Mouse (Mus musculus): ENCODE results near the gene Rai14. TPM values are rescaled to one million over a fixed set of nuclear protein-coding genes. Genes with fewer than 3 reads are reported as not detected.

The Rai14 gene
- total RNA-seq, 2 experiments from 2014 or later, result 3.0 to 4.6 TPM

GRCm38 (mm10) chr15:10623571-10624227 lies 90.7 kb downstream of the Rai14 start:
- intact Hi-C loops (cut with DNase I), result no loop called here
- no peak for DNase-seq

- intact Hi-C loops (cut with DNase I), result no loop called here
- DNase-seq, result no peak
Observed at GRCm38 (mm10) chr15:10621194-10621593, 93.2 kb downstream of the Rai14 start.

- intact Hi-C loops (cut with DNase I), result no loop called here
- DNase-seq, result no peak
Observed at GRCm38 (mm10) chr15:10619678-10620077, 94.7 kb downstream of the Rai14 start.

- intact Hi-C loops (cut with DNase I), result no loop called here
Observed at GRCm38 (mm10) chr15:10618276-10618675, 96.1 kb downstream of the Rai14 start.

GRCm38 (mm10) chr15:10616001-10616400 lies 98.4 kb downstream of the Rai14 start:
- intact Hi-C loops (cut with DNase I), result no loop called here
- DNase-seq, result no peak

More at GRCm38 (mm10) chr15:10618276-10618675, 96.1 kb downstream of the Rai14 start:
- no peak for DNase-seq

GRCm38 (mm10) chr15:10611040-10611439 lies 103.4 kb downstream of the Rai14 start:
- intact Hi-C loops (cut with DNase I), result no loop called here
- no peak for DNase-seq

GRCm38 (mm10) chr15:10609107-10609506 lies 105.3 kb downstream of the Rai14 start:
- DNase-seq, result no peak
- intact Hi-C loops (cut with DNase I), result no loop called here

- no peak for DNase-seq
- intact Hi-C loops (cut with DNase I), result no loop called here
Observed at GRCm38 (mm10) chr15:10608508-10609098, 105.8 kb downstream of the Rai14 start.

GRCm38 (mm10) chr15:10599413-10599812 lies 115.0 kb downstream of the Rai14 start:
- intact Hi-C loops (cut with DNase I), result no loop called here
- DNase-seq, result no peak

GRCm38 (mm10) chr15:10598259-10599225 lies 115.9 kb downstream of the Rai14 start:
- DNase-seq, result no peak
- intact Hi-C loops (cut with DNase I), result no loop called here

GRCm38 (mm10) chr15:10596871-10597270 lies 117.6 kb downstream of the Rai14 start:
- intact Hi-C loops (cut with DNase I), result no loop called here
- no peak for DNase-seq

- DNase-seq, result no peak
- intact Hi-C loops (cut with DNase I), result no loop called here
Observed at GRCm38 (mm10) chr15:10595408-10595807, 119.0 kb downstream of the Rai14 start.

GRCm38 (mm10) chr15:10594910-10595309 lies 119.5 kb downstream of the Rai14 start:
- intact Hi-C loops (cut with DNase I), result no loop called here

GRCm38 (mm10) chr15:10593094-10593493 lies 121.3 kb downstream of the Rai14 start:
- intact Hi-C loops (cut with DNase I), result no loop called here
- DNase-seq, result no peak

More at GRCm38 (mm10) chr15:10594910-10595309, 119.5 kb downstream of the Rai14 start:
- DNase-seq, result no peak

GRCm38 (mm10) chr15:10586565-10586964 lies 127.9 kb downstream of the Rai14 start:
- no peak for DNase-seq
- intact Hi-C loops (cut with DNase I), result no loop called here

- no peak for DNase-seq
- intact Hi-C loops (cut with DNase I), result loop anchor here (5.0 kb wide), 3 partner anchors 82 to 288 kb away; partner anchors contain the start of genes Brix1 and Rad1
Observed at GRCm38 (mm10) chr15:10584359-10585187, 129.9 kb downstream of the Rai14 start.

GRCm38 (mm10) chr15:10583408-10583807 lies 131.0 kb downstream of the Rai14 start:
- peak; percentile 31 to 42 for DNase-seq
- intact Hi-C loops (cut with DNase I), result loop anchor here (5.0 kb wide), 3 partner anchors 81 to 289 kb away; partner anchors contain the start of genes Brix1 and Rad1

- intact Hi-C loops (cut with DNase I), result no loop called here
Observed at GRCm38 (mm10) chr15:10579159-10579558, 135.3 kb downstream of the Rai14 start.

GRCm38 (mm10) chr15:10566486-10566885 lies 147.9 kb downstream of the Rai14 start:
- DNase-seq, result no peak
- intact Hi-C loops (cut with DNase I), result no loop called here

More at GRCm38 (mm10) chr15:10579159-10579558, 135.3 kb downstream of the Rai14 start:
- DNase-seq, result no peak

- DNase-seq, result no peak
- intact Hi-C loops (cut with DNase I), result no loop called here
Observed at GRCm38 (mm10) chr15:10564201-10564600, 150.2 kb downstream of the Rai14 start.

All from heart, postnatal 36 days (tissue).